Mouse (Mus musculus) heart, embryonic 10.5 days (tissue): Measurements from ENCODE around the gene Gm10220. TPM values are rescaled to one million over a fixed set of nuclear protein-coding genes. Genes with fewer than 3 reads are reported as not detected.
A peak's percentile ranks its signal among the peaks of the same experiment; 100 is the strongest.
"Not testable (repeated sequence)": the region's sequence is repeated elsewhere in the genome, so short reads cannot be mapped to it uniquely, and the experiment has no call there.

Experiments used
- DNase-seq: peaks from one replicate; pipeline ENCODE4 v3.0.0-alpha.2; 2017; ENCODE audit warnings: low spot score
- H3K27ac ChIP-seq: fragments of 300-500 bp; sonication (generic); 2 replicates; pipeline ENCODE4 v1.5.1; 2016; ENCODE audit warnings: mild to moderate bottlenecking
- H3K27me3 ChIP-seq: fragments of 300-500 bp; sonication (generic); 2 replicates; pipeline ENCODE4 v1.6.1; 2016; ENCODE audit warnings: mild to moderate bottlenecking; ENCODE audit not compliant: poor library complexity, insufficient read depth, severe bottlenecking
- H3K36me3 ChIP-seq: fragments of 300-500 bp; sonication (generic); 2 replicates; pipeline ENCODE4 v1.6.1; 2016; ENCODE audit warnings: mild to moderate bottlenecking, moderate library complexity
- H3K4me1 ChIP-seq: fragments of 300-500 bp; sonication (generic); 2 replicates; pipeline ENCODE4 v1.6.1; 2016; ENCODE audit warnings: mild to moderate bottlenecking
- H3K4me3 ChIP-seq: fragments of 300-500 bp; sonication (generic); 2 replicates; pipeline ENCODE4 v1.5.1; 2016; ENCODE audit warnings: mild to moderate bottlenecking, moderate library complexity
- H3K9me3 ChIP-seq: fragments of 300-500 bp; sonication (generic); 2 replicates; pipeline ENCODE4 v1.6.1; 2016; ENCODE audit warnings: mild to moderate bottlenecking, moderate library complexity
- WGBS: fragments of 180-500 bp; shearing (Covaris S2); methylation state at CpG from one replicate; pipeline ENCODE4 v1.1.7; 2016; 5-methylcytosine and 5-hydroxymethylcytosine counted together
- polyA plus RNA-seq: library from polyadenylated mRNA; unstranded; fragments of >200 nt; fragmentation: Nextera tagmentation; extraction: Ambion mirVana; gene quantifications from 2 replicates; pipeline ENCODE4 v1.2.1, GENCODE M21; 2016

The Gm10220 gene
- polyA plus RNA-seq: not detected in 2 replicates

DNA sequence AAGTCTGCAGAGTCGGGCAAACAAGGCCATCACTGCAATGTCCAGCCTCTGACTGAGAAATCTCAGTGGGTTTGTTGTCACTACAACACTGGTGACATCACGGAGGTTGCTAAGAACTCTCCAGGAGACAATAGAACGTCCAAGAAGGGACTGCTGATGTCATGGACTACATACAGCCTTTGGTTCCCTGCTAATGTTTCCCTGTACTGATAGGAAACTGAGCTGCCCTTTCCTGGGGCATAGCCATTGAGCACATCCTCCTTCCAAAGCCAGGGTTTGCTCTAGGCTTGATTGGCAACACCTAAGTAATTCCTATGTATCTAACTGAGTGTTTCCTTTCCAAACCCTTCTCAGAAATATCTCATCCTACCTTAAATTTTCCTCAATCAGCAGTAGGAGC lies at the start of gene Gm10220:
Gene Gm10220, minus strand, starts transcription at position 101 of the 400 bp plus-strand sequence.
- not testable (repeated sequence) for H3K4me1 ChIP-seq, H3K27ac ChIP-seq, DNase-seq, H3K4me3 ChIP-seq, H3K27me3 ChIP-seq, H3K36me3 ChIP-seq, H3K9me3 ChIP-seq
- no CpG with 5 or more reads among the region's 3 CpGs for WGBS

DNA sequence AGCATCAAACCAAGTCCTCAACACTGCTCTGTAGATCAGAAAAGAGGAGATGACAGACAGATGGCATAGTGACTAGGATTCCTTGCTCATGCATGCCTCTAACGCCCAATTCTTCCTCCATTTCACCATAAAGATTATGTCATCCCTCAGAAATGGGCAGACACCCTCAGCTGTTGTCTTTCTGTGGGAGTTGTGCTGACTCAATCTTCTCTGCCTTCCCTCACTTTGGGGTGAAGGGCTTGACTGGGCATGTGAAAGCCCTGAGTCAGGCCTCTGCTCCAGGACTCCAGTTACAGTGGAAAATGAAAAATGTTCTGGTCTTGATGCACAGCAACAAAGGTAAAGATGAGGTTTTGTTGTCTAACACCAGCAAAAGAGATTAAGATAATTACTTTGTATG lies 48.6 kb upstream of the Gm10220 start:
- peak; percentile 51 for DNase-seq
- H3K9me3 ChIP-seq: no peaks in the 10 kb centered on the region
- H3K4me3 ChIP-seq: no peak overlapping the region
- H3K27me3 ChIP-seq: no peaks in the 10 kb centered on the region
- WGBS: 62% methylated on average over 1 of the region's 1 CpGs
- no peaks in the 10 kb centered on the region; the same call in 1 of the 2 replicates for H3K4me1 ChIP-seq
- no peaks in the 10 kb centered on the region for H3K36me3 ChIP-seq
- H3K27ac ChIP-seq: no peak overlapping the region

DNA sequence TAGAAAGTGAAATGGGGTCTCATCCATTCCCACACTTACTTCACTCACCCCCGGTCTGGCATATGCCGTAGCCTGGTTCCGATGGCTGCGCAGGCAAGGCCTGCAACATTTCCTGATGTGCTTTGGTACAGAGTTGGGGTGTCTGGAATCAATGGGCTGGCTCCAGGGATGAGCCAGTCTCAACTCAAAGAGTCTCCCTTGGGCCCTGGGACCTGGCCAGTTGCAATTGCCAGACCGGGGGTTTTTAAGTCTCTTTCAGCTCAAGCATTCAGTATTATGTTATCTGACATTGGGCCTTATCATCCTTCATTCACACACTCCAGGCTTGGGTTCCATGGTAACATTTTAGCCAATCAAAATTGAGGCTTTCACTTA lies 44.6 kb upstream of the Gm10220 start:
- no peak overlapping the region for H3K4me3 ChIP-seq
- no peaks in the 10 kb centered on the region for H3K9me3 ChIP-seq
- DNase-seq: peak; percentile 68
- H3K4me1 ChIP-seq: no peaks in the 10 kb centered on the region; the same call in 1 of the 2 replicates
- no peak overlapping the region for H3K27ac ChIP-seq
- 83% methylated on average over 5 of the region's 5 CpGs for WGBS
- H3K27me3 ChIP-seq: no peaks in the 10 kb centered on the region
- H3K36me3 ChIP-seq: no peaks in the 10 kb centered on the region

DNA sequence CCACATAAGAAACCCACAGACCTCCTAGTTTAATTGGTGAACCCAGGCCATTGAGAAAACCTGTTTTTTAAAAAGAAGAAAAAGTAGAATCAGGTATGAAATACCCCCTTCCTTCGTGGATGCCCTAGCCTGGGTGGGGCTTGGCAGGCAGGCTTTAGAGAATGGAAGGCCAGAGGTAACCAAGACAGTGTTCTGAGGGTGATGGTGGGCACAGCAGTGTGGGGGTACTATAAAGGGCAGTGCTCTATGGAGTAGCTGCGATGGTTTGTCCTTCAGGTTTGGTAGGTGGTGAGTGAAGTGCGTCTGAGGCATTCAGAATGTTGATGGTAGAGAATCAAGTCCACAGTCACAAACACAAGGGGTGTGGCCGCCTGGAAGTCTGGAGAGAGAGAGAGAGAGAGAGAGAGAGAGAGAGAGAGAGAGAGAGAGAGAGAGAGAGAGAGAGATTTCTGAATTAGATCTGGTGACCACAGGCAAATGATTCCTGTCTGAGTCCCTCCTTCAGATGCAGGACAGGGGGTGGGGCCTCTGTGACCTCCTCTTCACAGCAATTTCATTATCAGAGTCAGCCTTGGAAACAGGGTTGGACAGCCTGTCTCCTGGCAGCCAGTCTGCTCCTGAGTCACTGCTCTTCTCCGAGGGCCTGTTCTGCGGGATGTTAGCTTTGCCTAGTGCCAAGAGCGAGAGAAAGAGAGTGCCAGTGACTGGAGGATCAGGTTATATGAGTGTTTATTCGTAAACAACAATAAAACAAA lies 44.0 kb upstream of the Gm10220 start:
- Histone ChIP-seq H3K9me3 (no peaks in the 10 kb centered on the region), H3K27ac (no peak overlapping the region), H3K27me3 (no peaks in the 10 kb centered on the region)

DNA sequence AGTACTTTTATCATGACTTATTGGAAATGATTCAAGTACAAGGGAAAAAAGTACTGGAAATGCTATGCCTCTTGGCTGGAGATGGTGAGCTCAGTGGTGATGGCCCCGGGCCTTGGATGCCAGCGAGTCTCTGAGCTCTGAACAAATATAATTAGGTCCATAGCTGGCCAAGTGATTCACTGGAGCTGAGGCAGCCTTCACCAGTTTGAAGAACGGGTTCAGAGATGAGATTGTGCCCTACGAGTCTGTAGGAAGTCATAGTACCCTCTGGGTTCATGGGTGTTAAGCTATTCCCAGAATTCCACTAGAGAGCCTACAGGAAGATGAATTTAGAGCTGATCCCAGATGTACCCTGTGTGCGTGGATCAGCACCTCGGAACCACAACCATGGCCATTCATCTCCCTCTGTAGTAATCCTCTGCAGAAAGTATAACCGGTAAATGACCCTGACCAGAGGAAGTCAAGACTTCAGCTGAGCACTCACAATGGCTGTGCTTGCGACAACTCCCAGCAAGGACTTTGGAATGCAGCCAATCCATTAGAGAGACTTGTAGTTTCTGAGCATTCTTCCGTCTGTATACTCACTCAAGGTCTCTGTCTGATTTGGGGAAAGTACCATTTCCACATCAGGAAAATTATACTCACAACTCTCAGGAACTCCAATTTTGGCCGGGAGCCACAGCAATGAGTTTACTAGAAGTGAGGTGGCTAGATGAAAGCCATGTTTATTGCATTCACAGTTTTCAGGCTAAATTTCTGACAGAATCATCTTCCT lies 36.4 kb upstream of the Gm10220 start:
- Histone ChIP-seq H3K36me3 (no peaks in the 10 kb centered on the region), H3K27ac (no peak overlapping the region), H3K4me1 (no peaks in the 10 kb centered on the region), H3K9me3 (no peaks in the 10 kb centered on the region), H3K4me3 (no peak overlapping the region), H3K27me3 (no peaks in the 10 kb centered on the region)
- DNase-seq: peak; percentile 64
- WGBS: 83% methylated on average over 10 of the region's 10 CpGs

More for the DNA sequence above, 44.0 kb upstream of the Gm10220 start:
- DNase-seq: peak; percentile 66
- H3K36me3 ChIP-seq: no peaks in the 10 kb centered on the region
- no peaks in the 10 kb centered on the region; the same call in 1 of the 2 replicates for H3K4me1 ChIP-seq
- H3K4me3 ChIP-seq: no peak overlapping the region
- WGBS: 66% methylated on average over 8 of the region's 8 CpGs

DNA sequence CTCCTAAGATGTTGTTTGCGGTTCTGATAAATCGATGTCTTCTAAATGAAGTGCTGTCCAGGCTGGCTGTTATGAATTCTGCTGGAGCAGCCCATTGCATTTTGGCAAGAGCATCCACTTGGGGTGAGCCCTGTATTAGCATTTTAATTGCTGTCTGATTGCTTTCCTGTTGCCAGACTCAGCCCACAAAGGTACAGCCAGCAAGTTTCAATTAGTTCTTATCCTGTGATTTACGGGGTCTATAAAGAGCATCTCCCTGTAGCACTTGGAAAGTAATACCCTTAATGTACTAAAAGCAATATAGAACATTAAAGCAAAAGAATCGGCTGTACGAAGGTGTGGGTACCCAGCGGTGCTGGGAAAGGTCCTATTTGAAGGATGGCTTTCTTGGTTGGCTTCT lies 21.7 kb upstream of the Gm10220 start:
- no peak for DNase-seq
- Histone ChIP-seq H3K4me1 (no peaks in the 10 kb centered on the region), H3K4me3 (no peak overlapping the region), H3K27me3 (no peaks in the 10 kb centered on the region), H3K27ac (no peak overlapping the region), H3K36me3 (no peaks in the 10 kb centered on the region), H3K9me3 (no peaks in the 10 kb centered on the region)
- whole genome bisulfite sequencing: 83% methylated on average over 6 of the region's 6 CpGs

DNA sequence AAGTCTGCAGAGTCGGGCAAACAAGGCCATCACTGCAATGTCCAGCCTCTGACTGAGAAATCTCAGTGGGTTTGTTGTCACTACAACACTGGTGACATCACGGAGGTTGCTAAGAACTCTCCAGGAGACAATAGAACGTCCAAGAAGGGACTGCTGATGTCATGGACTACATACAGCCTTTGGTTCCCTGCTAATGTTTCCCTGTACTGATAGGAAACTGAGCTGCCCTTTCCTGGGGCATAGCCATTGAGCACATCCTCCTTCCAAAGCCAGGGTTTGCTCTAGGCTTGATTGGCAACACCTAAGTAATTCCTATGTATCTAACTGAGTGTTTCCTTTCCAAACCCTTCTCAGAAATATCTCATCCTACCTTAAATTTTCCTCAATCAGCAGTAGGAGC lies 16.0 kb downstream of the Gm10220 start, which contains the start of gene 5031410I06Rik:
Gene 5031410I06Rik, minus strand, starts transcription at position 101 of the 400 bp plus-strand sequence.
- H3K4me3 ChIP-seq, H3K27me3 ChIP-seq, H3K4me1 ChIP-seq, H3K36me3 ChIP-seq, H3K9me3 ChIP-seq, DNase-seq, H3K27ac ChIP-seq: not testable (repeated sequence)
- no CpG with 5 or more reads among the region's 3 CpGs for WGBS

DNA sequence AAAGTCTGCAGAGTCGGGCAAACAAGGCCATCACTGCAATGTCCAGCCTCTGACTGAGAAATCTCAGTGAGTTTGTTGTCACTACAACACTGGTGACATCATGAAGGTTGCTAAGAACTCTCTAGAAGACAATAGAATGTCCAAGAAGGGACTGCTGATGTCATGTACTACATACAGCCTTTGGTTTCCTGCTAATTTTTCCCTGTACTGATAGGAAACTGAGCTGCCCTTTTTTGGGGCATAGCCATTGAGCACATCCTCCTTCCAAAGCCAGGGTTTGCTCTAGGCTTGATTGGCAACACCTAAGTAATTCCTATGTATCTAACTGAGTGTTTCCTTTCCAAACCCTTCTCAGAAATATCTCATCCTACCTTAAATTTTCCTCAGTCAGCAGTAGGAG lies 32.0 kb downstream of the Gm10220 start, which contains the start of gene Gm10471:
Gene Gm10471, minus strand, starts transcription at position 101 of the 400 bp plus-strand sequence.
- DNase-seq, H3K27me3 ChIP-seq, H3K27ac ChIP-seq, H3K4me1 ChIP-seq, H3K4me3 ChIP-seq, H3K9me3 ChIP-seq, H3K36me3 ChIP-seq: not testable (repeated sequence)
- 48% methylated on average over 1 of the region's 1 CpGs for WGBS

DNA sequence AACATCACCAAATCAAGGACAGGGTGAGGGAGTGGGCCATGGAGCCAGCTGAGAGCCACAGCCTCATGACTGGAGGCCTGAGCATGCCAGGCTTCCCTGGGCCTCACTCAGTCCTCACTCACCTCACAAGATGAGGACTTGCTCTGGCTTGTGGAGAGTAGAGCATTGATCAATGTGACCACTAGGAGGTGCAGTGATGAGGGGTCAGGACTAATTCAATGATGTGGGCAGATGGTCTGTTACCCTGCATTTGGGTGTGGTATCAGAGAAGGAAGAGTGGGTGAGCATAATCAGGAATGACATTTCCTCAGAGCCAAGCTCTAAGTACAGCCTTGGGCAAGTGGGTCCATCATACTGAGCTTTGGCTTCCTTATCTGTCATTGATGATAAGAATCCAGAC lies 42.2 kb downstream of the Gm10220 start:
- H3K27ac ChIP-seq, H3K4me1 ChIP-seq, H3K27me3 ChIP-seq, H3K4me3 ChIP-seq, H3K9me3 ChIP-seq, H3K36me3 ChIP-seq, DNase-seq: not testable (repeated sequence)

DNA sequence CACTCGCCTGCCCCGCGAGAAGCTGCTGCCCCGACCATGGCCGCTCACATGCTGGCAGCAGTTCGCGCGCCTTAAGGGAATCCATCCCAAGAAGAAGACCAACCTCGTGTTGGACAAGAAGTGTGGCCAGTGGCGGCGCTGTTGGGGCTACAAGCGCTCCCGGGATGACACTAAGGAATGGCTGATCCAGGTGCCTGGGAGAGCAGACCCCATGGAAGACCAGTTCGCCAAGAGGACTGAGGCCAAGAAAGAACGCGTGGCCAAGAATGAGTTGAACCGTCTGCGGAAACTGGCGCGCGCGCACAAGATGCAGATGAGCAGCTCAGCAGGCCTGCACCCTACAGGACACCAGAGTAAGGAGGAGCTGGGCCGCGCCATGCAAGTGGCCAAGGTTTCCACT lies 50.5 kb downstream of the Gm10220 start:
- H3K4me3 ChIP-seq: no peak overlapping the region
- no peaks in the 10 kb centered on the region; the same call in 1 of the 2 replicates for H3K9me3 ChIP-seq
- no peaks in the 10 kb centered on the region for H3K27me3 ChIP-seq
- WGBS: 75% methylated on average over 24 of the region's 24 CpGs
- H3K36me3 ChIP-seq: no peaks in the 10 kb centered on the region
- H3K27ac ChIP-seq: no peak overlapping the region
- H3K4me1 ChIP-seq: no peaks in the 10 kb centered on the region; the same call in 1 of the 2 replicates
- DNase-seq: no peak

Other genes with a start within 250 kb of the Gm10220 start
- not detected in 2 replicates for gene Gm21663, start 179.0 kb downstream of the Gm10220 start, polyA plus RNA-seq
- 0.15 TPM in 1 of 2 replicates, not detected in the other for gene Gm21671, start 167.0 kb downstream of the Gm10220 start, polyA plus RNA-seq
- gene Gm21680, start 148.8 kb downstream of the Gm10220 start, polyA plus RNA-seq: 0.09 and 0.20 TPM in 2 replicates
- gene Gm21698, start 132.8 kb downstream of the Gm10220 start, polyA plus RNA-seq: 0.26 TPM in 1 of 2 replicates, not detected in the other
- 0.14 and 0.18 TPM in 2 replicates for gene Gm1979, start 116.6 kb downstream of the Gm10220 start, polyA plus RNA-seq
- gene Gm5862, start 98.5 kb downstream of the Gm10220 start, polyA plus RNA-seq: 0.14 TPM in 1 of 2 replicates, not detected in the other
- gene Speer4a, start 81.9 kb downstream of the Gm10220 start, polyA plus RNA-seq: 0.05 and 0.26 TPM in 2 replicates
- gene Gm7347, start 62.8 kb downstream of the Gm10220 start, polyA plus RNA-seq: not detected in 2 replicates
- gene Gm10471, start 32.1 kb downstream of the Gm10220 start, polyA plus RNA-seq: not detected in 2 replicates
- gene 5031410I06Rik, start 16.1 kb downstream of the Gm10220 start, polyA plus RNA-seq: 0.33 TPM in 1 of 2 replicates, not detected in the other
- not detected in 2 replicates for gene Gm7361, start 136.3 kb upstream of the Gm10220 start, polyA plus RNA-seq